Mouse (Mus musculus) liver, adult 2 months (tissue): ENCODE data around the gene H2-M5. TPM values are rescaled to one million over a fixed set of nuclear protein-coding genes. Genes with fewer than 3 reads are reported as not detected.

Experiments used
- DNase-seq: peaks from one replicate; pipeline ENCODE4 v3.0.0-alpha.2; 2011; ENCODE audit warnings: low read depth, low spot score; ENCODE audit errors: extremely low read depth
- H3K27ac ChIP-seq: fragments of 200-500 bp; replicated peaks from 2 replicates; pipeline ENCODE4 v1.5.1; 2012; ENCODE audit warnings: low read depth, mild to moderate bottlenecking, control low read depth, inconsistent platforms, low read length; ENCODE audit not compliant: insufficient read depth
- H3K27me3 ChIP-seq: fragments of 200-500 bp; 2 replicates; pipeline ENCODE4 v1.6.1; 2012; ENCODE audit warnings: mild to moderate bottlenecking, moderate library complexity, low read length, inconsistent platforms; ENCODE audit not compliant: control insufficient read depth, insufficient read depth
- H3K36me3 ChIP-seq: fragments of 200-500 bp; 2 replicates; pipeline ENCODE4 v1.6.1; 2012; ENCODE audit warnings: low read length, inconsistent platforms; ENCODE audit not compliant: control insufficient read depth, insufficient read depth
- H3K4me1 ChIP-seq: fragments of 200-500 bp; 2 replicates; pipeline ENCODE4 v1.6.1; 2011; ENCODE audit warnings: low read length; ENCODE audit not compliant: control insufficient read depth, insufficient read depth
- H3K4me3 ChIP-seq: fragments of 200-500 bp; 2 replicates; pipeline ENCODE4 v1.5.1; 2011; ENCODE audit warnings: low read depth, mild to moderate bottlenecking, control low read depth, low read length, moderate library complexity; ENCODE audit not compliant: insufficient read depth
- H3K79me2 ChIP-seq: fragments of 200-500 bp; 2 replicates; pipeline ENCODE4 v1.6.1; 2012; ENCODE audit warnings: inconsistent platforms, mild to moderate bottlenecking, low read length, moderate library complexity; ENCODE audit not compliant: control insufficient read depth, insufficient read depth
- H3K9ac ChIP-seq: fragments of 200-500 bp; 2 replicates; pipeline ENCODE4 v1.6.1; 2012; ENCODE audit warnings: low read depth, mild to moderate bottlenecking, control low read depth, inconsistent platforms, low read length
- CTCF ChIP-seq: fragments of 200-500 bp; IDR thresholded peaks from 2 replicates; pipeline ENCODE4 v1.5.1; 2011; ENCODE audit warnings: low read depth, low read length, control low read depth
- POLR2A ChIP-seq: fragments of 200-500 bp; IDR thresholded peaks from 2 replicates; pipeline ENCODE4 v1.6.1; 2011; ENCODE audit warnings: low read length, control low read depth; ENCODE audit not compliant: insufficient read depth; ENCODE audit errors: extremely low read depth
- WGBS: fragments of 180-500 bp; shearing (Covaris S2); methylation state at CpG from one replicate; pipeline ENCODE4 v1.1.7; 2018; 5-methylcytosine and 5-hydroxymethylcytosine counted together
- polyA plus RNA-seq: library from polyadenylated mRNA; depleted of rRNA; stranded (reverse); fragments of >200 nt; gene quantifications from 2 replicates; pipeline ENCODE4 v1.2.3, GENCODE M21; 2012
- total RNA-seq: library from RNA; depleted of rRNA; stranded (reverse); fragments of >200 nt; gene quantifications from 2 replicates; pipeline ENCODE4 v1.2.3, GENCODE M21; 2014

Gene H2-M5
- total and polyA plus RNA-seq, 2 experiments: not detected

DNA sequence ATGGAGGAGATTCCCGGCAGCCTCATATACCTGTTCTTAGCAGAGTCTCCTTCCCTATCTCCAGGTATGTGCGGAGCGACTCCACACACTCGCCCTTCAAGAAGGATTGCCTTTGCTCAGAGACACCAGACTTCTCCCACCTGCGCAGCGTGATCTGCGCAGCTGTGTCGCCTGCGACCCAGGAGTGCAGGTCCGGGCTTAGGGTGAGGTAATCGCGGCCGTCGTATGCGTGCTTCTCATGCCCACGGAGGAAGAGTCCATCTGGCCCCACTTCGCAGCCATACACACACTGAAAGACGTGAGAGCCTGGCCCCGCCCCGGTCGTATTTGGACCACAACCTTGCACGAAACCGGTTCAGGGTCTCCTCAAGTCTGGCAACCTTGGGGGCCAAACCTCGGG is 862 bp downstream of the H2-M5 start:
- no peak overlapping the region for H3K4me3 ChIP-seq
- H3K27me3 ChIP-seq: peaks cover 7% of the 10 kb centered on the region; the same call in 1 of the 2 replicates
- no peak for DNase-seq
- no peaks in the 10 kb centered on the region for H3K4me1 ChIP-seq
- TF ChIP-seq POLR2A (no peak), CTCF (no peak)
- no peak overlapping the region for H3K9ac ChIP-seq
- WGBS: 7% methylated on average over 24 of the region's 24 CpGs
- no peak overlapping the region for H3K27ac ChIP-seq
- no peaks in the 10 kb centered on the region for H3K36me3 ChIP-seq
- H3K79me2 ChIP-seq: no peaks in the 10 kb centered on the region

DNA sequence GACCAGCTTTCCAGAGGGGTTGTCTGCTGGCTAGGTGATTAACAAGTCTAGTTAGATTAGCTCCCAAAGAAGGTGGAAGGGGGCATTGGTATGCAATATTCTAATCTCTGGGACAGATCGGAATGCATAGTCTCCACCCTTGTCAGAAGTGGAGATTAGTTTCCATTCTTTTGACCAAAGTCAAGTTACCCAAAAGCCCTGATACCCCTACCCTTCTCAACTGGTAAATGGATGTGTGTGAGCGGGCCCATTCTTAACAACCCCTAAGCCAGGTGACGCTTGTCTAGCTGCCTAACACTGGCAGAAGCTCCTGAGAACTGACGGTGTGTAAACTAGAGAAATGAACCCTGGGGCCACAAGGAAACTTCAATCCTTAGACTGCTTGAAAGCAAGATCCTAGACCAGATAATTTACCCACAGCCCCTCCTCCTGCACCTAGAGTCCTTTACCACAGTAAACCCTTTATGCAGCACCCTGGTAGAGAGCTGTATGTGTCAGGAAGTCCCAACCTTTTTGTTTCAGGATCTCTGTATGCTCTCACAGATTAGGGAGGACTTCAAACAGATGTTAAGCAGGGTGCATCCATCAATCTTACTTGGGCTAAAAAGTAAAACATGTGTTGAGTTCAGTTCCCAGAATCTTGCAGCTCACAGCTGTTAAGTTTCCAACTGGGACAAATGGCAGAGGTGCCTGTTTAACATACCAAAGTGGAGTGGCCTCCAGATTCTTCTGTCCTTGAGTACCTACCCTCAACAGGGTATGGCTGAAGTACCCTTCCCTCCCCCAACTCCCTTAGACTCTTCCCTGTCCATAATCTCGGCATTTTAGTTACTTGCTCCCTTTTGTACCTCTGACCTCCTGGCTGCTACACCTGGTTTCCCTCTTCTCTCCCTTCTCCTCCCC is 6.8 kb downstream of the H2-M5 start:
- DNase-seq: no peak
- H3K4me3 ChIP-seq: no peak overlapping the region
- no peaks in the 10 kb centered on the region for H3K4me1 ChIP-seq
- H3K9ac ChIP-seq: no peak overlapping the region
- H3K27ac ChIP-seq: no peak overlapping the region
- no peaks in the 10 kb centered on the region for H3K36me3 ChIP-seq
- H3K27me3 ChIP-seq: peaks cover 3% of the 10 kb centered on the region; the same call in 1 of the 2 replicates
- WGBS: 70% methylated on average over 5 of the region's 5 CpGs
- no peaks in the 10 kb centered on the region for H3K79me2 ChIP-seq
- TF ChIP-seq CTCF (no peak), POLR2A (no peak)

- Histone ChIP-seq H3K27ac (no peak overlapping the region), H3K9ac (no peak overlapping the region), H3K27me3 (peaks cover 3% of the 10 kb centered on the region; the same call in 1 of the 2 replicates), H3K4me3 (no peak overlapping the region), H3K4me1 (no peaks in the 10 kb centered on the region), H3K79me2 (no peaks in the 10 kb centered on the region), H3K36me3 (no peaks in the 10 kb centered on the region)
- no peak for DNase-seq
- WGBS: 28% methylated on average over 4 of the region's 4 CpGs
- no peak for TF ChIP-seq POLR2A
- TF ChIP-seq CTCF: no peak
Observed at GRCm38 (mm10) chr17:36981845-36982244, 7.5 kb downstream of the H2-M5 start.

- no peak for TF ChIP-seq POLR2A
- TF ChIP-seq CTCF: no peak
- H3K4me3 ChIP-seq: no peak within 1 kb of the TSS
- DNase-seq: no peak
- 16% methylated on average over 18 of the region's 18 CpGs for WGBS
- H3K9ac ChIP-seq: no peak within 1 kb of the TSS
- no peaks in the 10 kb centered on the region for H3K79me2 ChIP-seq
- no peak within 1 kb of the TSS for H3K27ac ChIP-seq
- H3K27me3 ChIP-seq: peaks cover 3% of the 10 kb centered on the region; the same call in 1 of the 2 replicates
- no peaks in the 10 kb centered on the region for H3K36me3 ChIP-seq
- H3K4me1 ChIP-seq: no peaks in the 10 kb centered on the region
Observed at GRCm38 (mm10) chr17:36981221-36981813, 8.0 kb downstream of the H2-M5 start, which contains the start of gene 2410137M14Rik. Gene 2410137M14Rik, minus strand, starts transcription at chr17:36981237.

GRCm38 (mm10) chr17:36973271-36973787 is 16.0 kb downstream of the H2-M5 start:
- WGBS: 75% methylated on average over 8 of the region's 8 CpGs

More at GRCm38 (mm10) chr17:36973271-36973787, 16.0 kb downstream of the H2-M5 start:
- no peaks in the 10 kb centered on the region for H3K4me1 ChIP-seq
- TF ChIP-seq POLR2A: no peak
- no peak for TF ChIP-seq CTCF
- H3K9ac ChIP-seq: no peak overlapping the region
- no peak overlapping the region for H3K4me3 ChIP-seq
- H3K79me2 ChIP-seq: no peaks in the 10 kb centered on the region
- no peak overlapping the region for H3K27ac ChIP-seq
- H3K27me3 ChIP-seq: no peaks in the 10 kb centered on the region
- no peaks in the 10 kb centered on the region for H3K36me3 ChIP-seq
- DNase-seq: no peak
